Mouse (Mus musculus): ENCODE results near the gene Rad51d. TPM values are rescaled to one million over a fixed set of nuclear protein-coding genes. Genes with fewer than 3 reads are reported as not detected.
"Not testable (repeated sequence)": the region's sequence is repeated elsewhere in the genome, so short reads cannot be mapped to it uniquely, and the experiment has no call there.

Gene Rad51d
- polyA plus RNA-seq, 1 experiment from 2014 or later, result 12.7 TPM

- H3K27ac ChIP-seq; H3K4me3 ChIP-seq; H3K27me3 ChIP-seq; H3K36me3 ChIP-seq; H3K9me3 ChIP-seq; H3K9ac ChIP-seq; H3K4me2 ChIP-seq; ATAC-seq (ENCODE audit: insufficient number of reproducible peaks, low FRiP score, low TSS enrichment, low read depth): not testable (repeated sequence)
- H3K4me1 ChIP-seq, result peaks cover 28% of the 10 kb centered on the region
- WGBS, result 84% methylated on average over 7 of the region's 7 CpGs
These were observed 56.1 kb downstream of the Rad51d start for GRCm38 (mm10) chr11:82834359-82834758.

- WGBS, result 84% methylated on average over 8 of the region's 8 CpGs
- no peak overlapping the region for H3K9ac ChIP-seq
- no peaks in the 10 kb centered on the region for H3K9me3 ChIP-seq
- no peaks in the 10 kb centered on the region for H3K27me3 ChIP-seq
- H3K36me3 ChIP-seq, result no peaks in the 10 kb centered on the region
- no peak overlapping the region for H3K4me3 ChIP-seq
- no peak overlapping the region for H3K27ac ChIP-seq
- H3K4me2 ChIP-seq, result no peak overlapping the region
- no peak for ATAC-seq (ENCODE audit: insufficient number of reproducible peaks, low FRiP score, low TSS enrichment, low read depth)
- H3K4me1 ChIP-seq, result peaks cover 28% of the 10 kb centered on the region
These were observed 56.5 kb downstream of the Rad51d start for GRCm38 (mm10) chr11:82833929-82834328.

- H3K9ac ChIP-seq; H3K36me3 ChIP-seq; H3K27me3 ChIP-seq; ATAC-seq (ENCODE audit: insufficient number of reproducible peaks, low FRiP score, low TSS enrichment, low read depth); H3K4me2 ChIP-seq; H3K9me3 ChIP-seq; H3K27ac ChIP-seq; H3K4me3 ChIP-seq: not testable (repeated sequence)
- WGBS, result 71% methylated on average over 10 of the region's 10 CpGs
- peaks cover 19% of the 10 kb centered on the region for H3K4me1 ChIP-seq
These were observed 58.0 kb downstream of the Rad51d start for GRCm38 (mm10) chr11:82832402-82832801.

GRCm38 (mm10) chr11:82831008-82831893 is 59.2 kb downstream of the Rad51d start:
- Histone ChIP-seq H3K9me3 (no peaks in the 10 kb centered on the region), H3K4me2 (peak overlapping the region; percentile 24; the same call in 1 of the 2 replicates), H3K27ac (no peak overlapping the region), H3K9ac (no peak overlapping the region), H3K27me3 (no peaks in the 10 kb centered on the region), H3K36me3 (no peaks in the 10 kb centered on the region), H3K4me1 (peaks cover 15% of the 10 kb centered on the region), H3K4me3 (no peak overlapping the region)
- 9% methylated on average over 10 of the region's 10 CpGs for WGBS
- no peak for ATAC-seq (ENCODE audit: insufficient number of reproducible peaks, low FRiP score, low TSS enrichment, low read depth)

GRCm38 (mm10) chr11:82826818-82827217 is 63.6 kb downstream of the Rad51d start:
- no peak for ATAC-seq (ENCODE audit: insufficient number of reproducible peaks, low FRiP score, low TSS enrichment, low read depth)
- no peak overlapping the region for H3K4me2 ChIP-seq
- no peak overlapping the region for H3K9ac ChIP-seq
- no peaks in the 10 kb centered on the region for H3K27me3 ChIP-seq
- H3K4me1 ChIP-seq, result peaks cover 11% of the 10 kb centered on the region
- no peaks in the 10 kb centered on the region for H3K36me3 ChIP-seq
- H3K9me3 ChIP-seq, result no peaks in the 10 kb centered on the region
- H3K27ac ChIP-seq, result no peak overlapping the region
- no peak overlapping the region for H3K4me3 ChIP-seq

Other genes with a start within 250 kb of the Rad51d start
- gene Cct6b, start 126.3 kb downstream of the Rad51d start, polyA plus RNA-seq (2015; fragmentation: Nextera tagmentation; extraction: Ambion mirVana), result 0.18 and 0.43 TPM in 2 replicates
- 40.5 and 41.4 TPM in 2 replicates for gene Zfp830, start 126.3 kb downstream of the Rad51d start, polyA plus RNA-seq (2015; fragmentation: Nextera tagmentation; extraction: Ambion mirVana)
- gene Lig3, start 109.5 kb downstream of the Rad51d start, polyA plus RNA-seq (2015; fragmentation: Nextera tagmentation; extraction: Ambion mirVana), result 26.4 and 30.6 TPM in 2 replicates
- gene Rffl, start 19.4 kb downstream of the Rad51d start, polyA plus RNA-seq (2015; fragmentation: Nextera tagmentation; extraction: Ambion mirVana), result 11.4 and 12.5 TPM in 2 replicates
- gene Fndc8, start 1.5 kb upstream of the Rad51d start, polyA plus RNA-seq (2015; fragmentation: Nextera tagmentation; extraction: Ambion mirVana), result 0.12 and 0.37 TPM in 2 replicates
- gene Nle1, start 17.8 kb upstream of the Rad51d start, polyA plus RNA-seq (2015; fragmentation: Nextera tagmentation; extraction: Ambion mirVana), result 31.6 and 32.4 TPM in 2 replicates
- gene Unc45b, start 19.9 kb upstream of the Rad51d start, polyA plus RNA-seq (2015; fragmentation: Nextera tagmentation; extraction: Ambion mirVana), result 15.6 and 35.8 TPM in 2 replicates
- 3.1 and 3.4 TPM in 2 replicates for gene Slfn5, start 60.7 kb upstream of the Rad51d start, polyA plus RNA-seq (2015; fragmentation: Nextera tagmentation; extraction: Ambion mirVana)
- gene Slfn9, start 101.2 kb upstream of the Rad51d start, polyA plus RNA-seq (2015; fragmentation: Nextera tagmentation; extraction: Ambion mirVana), result 15.0 and 18.5 TPM in 2 replicates
- gene Slfn8, start 130.2 kb upstream of the Rad51d start, polyA plus RNA-seq (2015; fragmentation: Nextera tagmentation; extraction: Ambion mirVana), result 0.68 and 0.87 TPM in 2 replicates
- gene Slfn2, start 174.5 kb upstream of the Rad51d start, polyA plus RNA-seq (2015; fragmentation: Nextera tagmentation; extraction: Ambion mirVana), result 5.0 and 6.3 TPM in 2 replicates
- 0.41 and 0.45 TPM in 2 replicates for gene Slfn1, start 226.2 kb upstream of the Rad51d start, polyA plus RNA-seq (2015; fragmentation: Nextera tagmentation; extraction: Ambion mirVana)

All from limb, embryonic 15.5 days (tissue).